Mouse (Mus musculus): ENCODE measurements at regions not wholly inside any gene's neighbourhood (a gene's known extent, or its start where the extent isn't known, plus 50 kb on each side); places are given as distances from the start of the nearest gene placed in this dataset.

DNA sequence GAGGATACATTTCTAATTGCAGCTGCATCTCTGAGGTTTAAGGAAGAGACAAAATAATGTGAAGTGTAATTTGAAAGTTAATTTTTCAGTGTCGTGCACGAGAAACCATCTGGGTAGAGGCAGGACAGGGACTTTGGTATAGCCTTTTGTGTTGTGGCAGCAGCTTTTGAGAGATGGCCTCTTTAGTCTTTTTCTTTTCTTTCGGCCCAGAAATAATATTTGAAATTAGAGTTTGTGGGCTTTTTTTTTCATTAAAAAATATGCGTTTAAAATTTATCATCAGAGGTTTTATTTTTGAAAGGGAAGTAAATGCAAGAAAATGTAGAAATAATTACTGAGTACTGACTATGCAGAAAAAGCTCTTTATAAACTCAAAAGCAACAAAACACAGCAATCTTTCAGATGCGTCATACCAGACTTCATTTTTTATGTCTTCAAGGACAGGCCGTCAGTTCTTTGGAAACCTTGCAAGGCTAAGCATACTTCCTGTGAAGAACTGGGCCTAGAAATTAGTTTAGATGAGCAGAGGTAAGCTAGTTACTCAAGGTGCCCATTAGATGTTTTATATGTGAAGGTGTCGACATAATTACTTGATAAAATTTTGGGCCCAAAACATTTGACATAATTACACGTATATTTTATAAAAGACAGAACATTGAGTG, 258.9 kb upstream of the Rgmb start:
- no peak overlapping the region for H3K9ac ChIP-seq (ENCODE audit: control insufficient read depth, low read depth, low read length, poor library complexity, severe bottlenecking)
- no peaks in the 10 kb centered on the region; a peak in 1 of 4 replicates for H3K36me3 ChIP-seq (ENCODE audit: control insufficient read depth in 1 of 2, insufficient read depth in 2 of 2, low read length in 2 of 2)
- no peak overlapping the region for H3K27ac ChIP-seq (ENCODE audit: control insufficient read depth, low read depth, low read length)
- DNase-seq (ENCODE audit: low read depth, low spot score) = no peak
- H3K27me3 ChIP-seq (ENCODE audit: control insufficient read depth in 1 of 2, insufficient read depth in 2 of 2, low read length in 2 of 2) = no peaks in the 10 kb centered on the region
- TF ChIP-seq MXI1 (IDR thresholded peaks at IDR 0.05; ENCODE audit: low read depth, low read length) (no peak), RAD21 (IDR thresholded peaks at IDR 0.05; ENCODE audit: low read depth, low read length) (no peak), SMC3 (IDR thresholded peaks at IDR 0.05; ENCODE audit: low read depth, low read length) (no peak), CHD1 (IDR thresholded peaks at IDR 0.05; ENCODE audit: low read depth, low read length) (no peak), USF2 (IDR thresholded peaks at IDR 0.05; ENCODE audit: borderline replicate concordance in 1 of 2, insufficient read depth in 1 of 2, low read depth in 1 of 2, low read length in 2 of 2) (no peak), MAX (IDR thresholded peaks at IDR 0.05; ENCODE audit: low read length) (no peak), CHD2 (IDR thresholded peaks at IDR 0.05; ENCODE audit: low read length) (no peak), E2F4 (IDR thresholded peaks at IDR 0.05; ENCODE audit: borderline replicate concordance, low read depth, low read length) (no peak), MYB (IDR thresholded peaks at IDR 0.05; ENCODE audit: low read depth, low read length) (no peak), HCFC1 (IDR thresholded peaks at IDR 0.05; ENCODE audit: low read depth, low read length) (no peak), MEF2A (IDR thresholded peaks at IDR 0.05; ENCODE audit: extremely low read depth, insufficient replicate concordance, low read depth, low read length, poor library complexity, severe bottlenecking) (no peak), NELFE (IDR thresholded peaks at IDR 0.05; ENCODE audit: low read depth, low read length) (no peak), POLR2AphosphoS5 (IDR thresholded peaks at IDR 0.05; ENCODE audit: borderline replicate concordance, low read depth, low read length) (no peak), EP300 (IDR thresholded peaks at IDR 0.05; ENCODE audit: low read depth in 1 of 2, low read length in 2 of 2) (no peak), SIN3A (IDR thresholded peaks at IDR 0.05; ENCODE audit: low read length) (no peak)
- H3K9me3 ChIP-seq (replicated peaks; ENCODE audit: insufficient read depth, low read length) = no peaks in the 10 kb centered on the region
- no peak overlapping the region for H3K4me3 ChIP-seq (ENCODE audit: control insufficient read depth in 1 of 2, insufficient read depth in 1 of 2, low read depth in 2 of 2, low read length in 2 of 2)
- H3K79me2 ChIP-seq (ENCODE audit: control insufficient read depth, insufficient read depth, low read length, poor library complexity) = no peaks in the 10 kb centered on the region
- peaks cover 0 to 6% of the 10 kb centered on the region in 2 experiments; a peak in 1 of 4 replicates for H3K4me1 ChIP-seq (ENCODE audit: control insufficient read depth in 1 of 2, insufficient read depth in 2 of 2, low read length in 2 of 2)

DNA sequence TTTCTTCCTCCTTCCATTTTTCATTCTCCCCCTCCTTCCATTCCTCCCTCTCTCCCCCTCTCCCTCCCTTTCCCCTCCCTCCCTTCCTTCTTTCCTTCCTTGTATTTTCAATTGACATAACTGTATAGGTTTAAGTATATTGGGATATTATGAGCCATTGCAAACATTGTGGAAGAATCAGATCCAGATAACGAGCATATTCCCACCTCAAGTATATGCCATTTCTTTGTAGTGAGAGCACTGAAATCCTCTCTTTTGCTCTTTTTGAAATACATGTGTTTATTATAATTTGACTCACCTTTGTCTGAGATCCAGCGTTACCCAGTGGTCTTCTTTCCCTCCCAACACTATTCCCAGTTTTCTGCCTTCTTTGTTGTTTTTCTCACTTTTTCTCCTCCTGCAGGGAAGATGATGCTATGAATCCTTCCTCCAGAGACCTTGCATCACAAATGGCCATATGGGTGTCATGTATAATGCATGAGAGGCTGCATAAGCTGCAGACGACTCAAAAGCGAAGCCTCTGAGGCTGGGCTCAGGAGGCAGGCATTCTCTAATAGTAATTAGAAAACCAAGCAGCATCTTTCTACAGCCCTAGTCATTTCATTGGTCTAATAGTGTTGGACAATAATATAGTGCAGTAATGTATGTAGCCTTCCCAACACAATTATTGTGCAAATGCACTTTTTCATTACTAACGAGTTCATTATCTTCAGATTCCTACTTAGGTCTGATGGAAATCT, 258.2 kb upstream of the Rgmb start:
- H3K27ac ChIP-seq (ENCODE audit: control insufficient read depth, low read depth, low read length) = no peak overlapping the region
- TF ChIP-seq RCOR1 (IDR thresholded peaks at IDR 0.05; ENCODE audit: low read depth, low read length) (no peak), MXI1 (IDR thresholded peaks at IDR 0.05; ENCODE audit: low read depth, low read length) (no peak), CHD2 (IDR thresholded peaks at IDR 0.05; ENCODE audit: low read length) (no peak), ETS1 (IDR thresholded peaks at IDR 0.05; ENCODE audit: low read depth, low read length) (no peak), ZC3H11A (IDR thresholded peaks at IDR 0.05; ENCODE audit: low read depth, low read length) (no peak), SMC3 (IDR thresholded peaks at IDR 0.05; ENCODE audit: low read depth, low read length) (no peak), GATA1 (IDR thresholded peaks at IDR 0.05; ENCODE audit: low read depth, low read length) (no peak), CTCF (IDR thresholded peaks at IDR 0.05 in 2 of 3, conservative IDR thresholded peaks at IDR 0.05 in 1 of 3; ENCODE audit: control insufficient read depth in 1 of 3, insufficient read depth in 1 of 3, low read depth in 2 of 3, low read length in 3 of 3, poor library complexity in 1 of 3, severe bottlenecking in 1 of 3) (no peak)
- H3K36me3 ChIP-seq (ENCODE audit: control insufficient read depth in 1 of 2, insufficient read depth in 2 of 2, low read length in 2 of 2) = no peaks in the 10 kb centered on the region; a peak in 1 of 4 replicates
- H3K4me3 ChIP-seq (ENCODE audit: control insufficient read depth in 1 of 2, insufficient read depth in 1 of 2, low read depth in 2 of 2, low read length in 2 of 2) = no peak overlapping the region
- no peaks in the 10 kb centered on the region for H3K9me3 ChIP-seq (replicated peaks; ENCODE audit: insufficient read depth, low read length)
- peaks cover 0 to 6% of the 10 kb centered on the region in 2 experiments; a peak in 1 of 4 replicates for H3K4me1 ChIP-seq (ENCODE audit: control insufficient read depth in 1 of 2, insufficient read depth in 2 of 2, low read length in 2 of 2)
- H3K27me3 ChIP-seq (ENCODE audit: control insufficient read depth in 1 of 2, insufficient read depth in 2 of 2, low read length in 2 of 2) = no peaks in the 10 kb centered on the region
- H3K79me2 ChIP-seq (ENCODE audit: control insufficient read depth, insufficient read depth, low read length, poor library complexity) = no peaks in the 10 kb centered on the region
- DNase-seq (ENCODE audit: low read depth, low spot score) = no peak
- H3K9ac ChIP-seq (ENCODE audit: control insufficient read depth, low read depth, low read length, poor library complexity, severe bottlenecking) = no peak overlapping the region
